Mouse (Mus musculus): ENCODE measurements around the gene C1galt1c1. TPM values are rescaled to one million over a fixed set of nuclear protein-coding genes. Genes with fewer than 3 reads are reported as not detected.

Gene C1galt1c1
- polyA plus RNA-seq (2016; fragmentation: Nextera tagmentation; extraction: Ambion mirVana): 21.9 and 23.1 TPM in 2 replicates

- Histone ChIP-seq H3K4me2 (replicated peaks) (peak within 1 kb of the TSS; percentile 38), H3K36me3 (no peaks in the 10 kb centered on the region), H3K4me1 (peaks cover 3% of the 10 kb centered on the region; the same call in 1 of the 2 replicates), H3K4me3 (peak within 1 kb of the TSS; percentile 45), H3K9ac (peak within 1 kb of the TSS; percentile 55), H3K27me3 (no peaks in the 10 kb centered on the region), H3K9me3 (no peaks in the 10 kb centered on the region), H3K27ac (peak within 1 kb of the TSS; percentile 71)
- ATAC-seq (ENCODE audit: insufficient number of reproducible peaks, insufficient read depth, low FRiP score, low TSS enrichment): peak; percentile 99
- 25% methylated on average over 43 of the region's 43 CpGs for WGBS
These were observed at the start of gene C1galt1c1 for GRCm38 (mm10) chrX:38634801-38635637. C1galt1c1 (minus strand) TSS chrX:38635087.

DNA sequence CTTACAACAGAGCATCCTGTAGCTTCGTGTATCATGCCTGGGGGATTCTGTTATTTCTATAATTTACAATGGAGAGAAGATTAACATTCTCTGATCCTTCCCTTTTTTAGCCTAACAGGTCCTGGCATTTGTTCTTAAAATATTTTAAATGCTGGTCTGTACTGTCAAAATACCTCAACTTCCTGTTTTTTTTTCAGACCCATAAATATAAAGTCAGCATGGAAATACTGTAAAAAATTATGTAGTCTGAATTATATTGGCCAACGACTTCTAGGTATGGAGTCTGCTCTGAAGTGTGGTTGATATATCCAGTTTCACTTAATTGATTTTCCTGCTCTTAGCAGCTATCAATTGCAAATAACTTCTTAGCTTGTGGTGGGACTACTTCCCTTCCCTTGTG is 47.1 kb upstream of the C1galt1c1 start:
- Histone ChIP-seq H3K9ac (no peak overlapping the region), H3K4me1 (no peaks in the 10 kb centered on the region), H3K27ac (no peak overlapping the region), H3K27me3 (no peaks in the 10 kb centered on the region), H3K36me3 (no peaks in the 10 kb centered on the region), H3K4me3 (no peak overlapping the region), H3K9me3 (no peaks in the 10 kb centered on the region), H3K4me2 (replicated peaks) (no peak overlapping the region)
- 33% methylated on average over 2 of the region's 2 CpGs for WGBS
- no peak for ATAC-seq (ENCODE audit: insufficient number of reproducible peaks, insufficient read depth, low FRiP score, low TSS enrichment)

DNA sequence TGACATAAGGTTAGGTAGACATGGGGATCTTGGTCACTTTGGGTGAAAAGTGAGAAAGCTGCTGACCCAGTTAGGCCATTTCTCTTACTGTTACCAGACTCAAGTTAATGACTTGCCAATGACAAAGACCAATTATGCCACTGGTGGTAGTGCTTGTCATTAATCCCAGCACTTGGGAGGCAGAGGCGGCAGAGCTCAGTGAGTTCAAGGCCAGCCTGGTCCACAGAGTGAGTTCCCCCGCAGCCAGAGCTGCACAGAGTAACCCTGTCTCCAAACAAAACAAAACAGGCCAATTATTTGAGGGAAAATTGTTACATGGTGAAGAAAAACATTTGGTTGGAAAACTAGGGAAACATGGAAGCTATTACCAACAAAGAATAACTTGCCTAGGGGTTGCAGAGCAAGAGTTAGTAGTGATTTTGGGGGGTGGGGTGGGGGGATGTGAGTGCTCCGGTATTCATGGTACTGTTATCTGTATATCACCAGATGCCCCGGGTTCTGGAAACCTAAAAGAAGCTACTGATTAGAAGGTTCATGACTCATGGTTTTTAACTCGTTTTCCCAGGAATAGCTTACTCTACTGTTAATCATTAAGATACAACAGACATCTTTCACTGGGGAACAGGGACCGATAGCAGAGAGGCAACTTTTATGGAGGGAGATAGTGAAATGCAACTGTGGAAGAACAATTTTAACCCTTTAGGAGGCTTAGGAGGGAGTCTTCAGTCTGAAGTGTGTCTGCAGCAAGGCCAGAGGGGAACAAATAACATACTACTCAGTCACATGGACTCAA is 34.4 kb upstream of the C1galt1c1 start:
- ATAC-seq (ENCODE audit: insufficient number of reproducible peaks, insufficient read depth, low FRiP score, low TSS enrichment): no peak
- Histone ChIP-seq H3K9ac (no peak overlapping the region), H3K4me2 (replicated peaks) (no peak overlapping the region), H3K27ac (no peak overlapping the region), H3K9me3 (no peaks in the 10 kb centered on the region), H3K27me3 (no peaks in the 10 kb centered on the region), H3K4me3 (no peak overlapping the region), H3K36me3 (no peaks in the 10 kb centered on the region), H3K4me1 (no peaks in the 10 kb centered on the region)
- 55% methylated on average over 6 of the region's 6 CpGs for WGBS

DNA sequence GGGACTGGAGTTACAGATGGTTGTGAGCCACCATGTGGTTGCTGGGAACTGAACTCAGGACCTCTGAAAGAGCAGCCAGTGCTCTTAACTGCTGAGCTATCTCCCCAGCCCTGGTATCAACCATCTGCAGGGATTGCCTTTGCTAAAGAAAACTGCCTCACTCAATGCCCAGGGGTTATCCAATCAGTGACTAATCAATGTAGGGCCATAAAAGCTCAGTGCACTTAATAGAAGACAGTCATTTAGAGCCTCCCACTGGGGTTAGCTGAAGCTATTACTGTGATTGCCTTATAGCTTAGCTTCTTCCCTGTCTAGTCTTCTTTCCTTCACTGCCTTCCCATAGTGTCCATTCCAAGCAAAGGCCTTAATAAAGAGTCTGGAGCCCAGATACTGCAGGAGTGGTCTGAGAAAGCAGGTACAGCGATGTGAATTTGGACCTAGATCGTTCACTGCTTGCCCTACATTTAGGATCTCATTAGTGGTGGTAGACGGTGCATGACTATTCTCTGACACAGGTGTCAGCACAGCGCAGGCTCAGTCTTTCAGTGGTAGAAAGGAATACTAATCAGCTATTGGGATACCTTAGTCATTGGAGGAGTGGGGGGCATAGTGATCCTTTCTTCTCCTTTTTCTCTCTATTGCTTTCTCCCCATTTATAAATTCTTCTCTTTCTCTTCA is 21.5 kb upstream of the C1galt1c1 start:
- Histone ChIP-seq H3K9me3 (no peaks in the 10 kb centered on the region), H3K27me3 (no peaks in the 10 kb centered on the region), H3K27ac (no peak overlapping the region), H3K9ac (no peak overlapping the region), H3K36me3 (no peaks in the 10 kb centered on the region), H3K4me1 (no peaks in the 10 kb centered on the region), H3K4me2 (replicated peaks) (no peak overlapping the region), H3K4me3 (no peak overlapping the region)
- ATAC-seq (ENCODE audit: insufficient number of reproducible peaks, insufficient read depth, low FRiP score, low TSS enrichment): no peak
- 68% methylated on average over 4 of the region's 4 CpGs for WGBS

- no peak for ATAC-seq (ENCODE audit: insufficient number of reproducible peaks, insufficient read depth, low FRiP score, low TSS enrichment)
- no peak overlapping the region for H3K9ac ChIP-seq
- WGBS: 81% methylated on average over 5 of the region's 5 CpGs
These were observed 19.8 kb upstream of the C1galt1c1 start for GRCm38 (mm10) chrX:38654681-38655080.

DNA sequence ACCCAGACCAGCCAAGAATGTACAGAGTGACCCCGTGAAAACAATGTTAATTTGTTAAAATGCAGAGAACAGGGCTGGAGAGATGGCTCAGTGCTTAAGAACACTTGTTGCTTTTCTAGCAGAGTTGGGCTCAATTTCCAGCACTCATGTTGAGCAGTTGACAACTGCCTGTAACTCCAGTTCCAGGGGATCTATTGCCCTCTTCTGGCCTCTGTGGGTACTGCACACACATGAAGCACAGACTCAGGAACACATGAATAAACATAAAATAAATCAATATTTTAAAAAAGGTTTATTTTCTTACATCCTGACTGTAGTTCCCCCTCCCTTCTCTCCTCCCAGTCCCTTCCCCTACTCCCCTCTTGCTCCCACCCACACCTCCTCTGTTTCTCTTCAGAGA is 18.3 kb upstream of the C1galt1c1 start:
- Histone ChIP-seq H3K27me3 (no peaks in the 10 kb centered on the region), H3K9me3 (no peaks in the 10 kb centered on the region), H3K4me2 (replicated peaks) (no peak overlapping the region), H3K9ac (no peak overlapping the region), H3K4me3 (no peak overlapping the region), H3K4me1 (no peaks in the 10 kb centered on the region), H3K36me3 (no peaks in the 10 kb centered on the region), H3K27ac (no peak overlapping the region)
- WGBS: 38% methylated on average over 1 of the region's 1 CpGs
- no peak for ATAC-seq (ENCODE audit: insufficient number of reproducible peaks, insufficient read depth, low FRiP score, low TSS enrichment)

More at GRCm38 (mm10) chrX:38654681-38655080, 19.8 kb upstream of the C1galt1c1 start:
- Histone ChIP-seq H3K27ac (no peak overlapping the region), H3K9me3 (no peaks in the 10 kb centered on the region), H3K27me3 (no peaks in the 10 kb centered on the region), H3K36me3 (no peaks in the 10 kb centered on the region), H3K4me3 (no peak overlapping the region), H3K4me2 (replicated peaks) (no peak overlapping the region), H3K4me1 (no peaks in the 10 kb centered on the region)

DNA sequence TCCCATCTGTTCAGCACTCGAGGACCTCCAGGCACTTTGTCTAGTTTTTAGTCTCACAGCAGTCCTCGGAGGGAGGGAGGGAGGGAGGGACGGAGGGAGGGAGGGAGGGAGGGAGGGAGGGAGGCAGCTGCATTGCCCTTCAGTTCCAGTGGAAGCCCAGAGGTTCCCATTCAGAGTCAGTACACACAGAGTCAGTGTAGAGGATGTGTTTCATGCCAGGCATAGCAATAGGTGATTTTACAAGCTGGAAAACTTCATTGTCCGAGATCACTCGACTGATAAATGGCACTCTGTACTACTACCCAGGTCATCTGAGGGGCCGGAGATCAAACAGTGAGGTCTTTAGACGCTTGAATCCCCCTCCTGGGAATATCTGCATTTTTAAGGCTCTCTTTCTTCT is 16.3 kb upstream of the C1galt1c1 start:
- H3K27me3 ChIP-seq: no peaks in the 10 kb centered on the region
- H3K9me3 ChIP-seq: no peaks in the 10 kb centered on the region
- H3K9ac ChIP-seq: no peak overlapping the region
- no peak overlapping the region for H3K4me2 ChIP-seq (replicated peaks)
- ATAC-seq (ENCODE audit: insufficient number of reproducible peaks, insufficient read depth, low FRiP score, low TSS enrichment): no peak
- H3K4me1 ChIP-seq: no peaks in the 10 kb centered on the region
- H3K27ac ChIP-seq: no peak overlapping the region
- WGBS: 50% methylated on average over 5 of the region's 7 CpGs
- H3K4me3 ChIP-seq: no peak overlapping the region
- no peaks in the 10 kb centered on the region for H3K36me3 ChIP-seq

DNA sequence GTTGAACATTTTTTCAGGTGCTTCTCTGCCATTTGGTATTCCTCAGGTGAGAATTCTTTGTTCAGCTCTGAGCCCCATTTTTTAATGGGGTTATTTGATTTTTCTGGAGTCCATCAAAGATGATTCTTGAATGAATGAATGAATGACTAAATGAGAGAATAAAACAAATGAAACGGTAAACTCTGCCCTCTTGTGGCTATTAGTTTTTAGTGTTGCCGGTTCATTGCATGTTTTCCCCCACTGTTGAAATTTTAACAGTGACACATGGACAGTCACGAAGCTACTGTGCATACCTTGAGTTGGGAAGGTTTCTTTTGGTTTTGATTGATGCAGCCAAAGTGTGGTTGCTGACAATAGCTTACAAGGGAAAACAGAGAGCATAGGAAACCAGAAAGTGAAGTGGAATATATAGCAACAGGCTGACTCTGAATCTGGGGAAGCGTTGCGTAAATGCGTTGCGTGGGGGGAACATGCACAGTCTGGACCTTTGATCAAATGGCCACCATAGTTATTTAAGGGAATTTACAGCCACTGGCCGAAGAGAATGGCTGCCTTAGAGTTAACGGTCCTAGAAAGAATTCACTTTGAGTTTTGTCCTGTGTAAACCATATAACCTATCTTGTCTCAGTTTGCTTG is 15.6 kb upstream of the C1galt1c1 start:
- Histone ChIP-seq H3K27me3 (no peaks in the 10 kb centered on the region), H3K9ac (no peak overlapping the region), H3K4me3 (no peak overlapping the region), H3K9me3 (no peaks in the 10 kb centered on the region), H3K36me3 (no peaks in the 10 kb centered on the region), H3K4me2 (replicated peaks) (no peak overlapping the region), H3K4me1 (no peaks in the 10 kb centered on the region), H3K27ac (no peak overlapping the region)
- 65% methylated on average over 9 of the region's 9 CpGs for WGBS
- ATAC-seq (ENCODE audit: insufficient number of reproducible peaks, insufficient read depth, low FRiP score, low TSS enrichment): no peak

GRCm38 (mm10) chrX:38642183-38642582 is 7.3 kb upstream of the C1galt1c1 start:
- 53% methylated on average over 4 of the region's 4 CpGs for WGBS

GRCm38 (mm10) chrX:38641435-38641834 is 6.5 kb upstream of the C1galt1c1 start:
- 0 out of 2 replicates have a peak overlapping the region, but pooled peaks have one; percentile 17 for H3K27ac ChIP-seq

More at GRCm38 (mm10) chrX:38642183-38642582, 7.3 kb upstream of the C1galt1c1 start:
- no peak; the same call in 1 of the 2 replicates for ATAC-seq (ENCODE audit: insufficient number of reproducible peaks, insufficient read depth, low FRiP score, low TSS enrichment)
- H3K9me3 ChIP-seq: no peaks in the 10 kb centered on the region
- no peak overlapping the region for H3K4me3 ChIP-seq
- H3K27ac ChIP-seq: no peak overlapping the region
- H3K4me1 ChIP-seq: no peaks in the 10 kb centered on the region
- no peaks in the 10 kb centered on the region for H3K36me3 ChIP-seq
- no peaks in the 10 kb centered on the region for H3K27me3 ChIP-seq
- no peak overlapping the region for H3K9ac ChIP-seq
- no peak overlapping the region for H3K4me2 ChIP-seq (replicated peaks)

DNA sequence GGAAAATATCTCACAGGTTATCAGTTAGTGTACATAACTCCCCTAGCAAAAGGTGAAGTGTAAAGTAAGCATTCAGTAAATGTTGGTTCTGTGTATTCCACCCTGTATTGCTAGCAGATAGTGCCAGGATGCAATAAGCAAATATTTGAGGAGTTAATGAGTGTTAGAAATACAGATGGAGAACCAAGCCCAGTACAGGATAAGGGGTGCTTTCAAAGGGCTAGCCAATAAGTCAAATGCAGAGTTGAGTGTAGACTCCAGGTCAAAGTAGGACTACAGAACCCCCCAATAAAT is 698 bp upstream of the C1galt1c1 start:
- no peak for ATAC-seq (ENCODE audit: insufficient number of reproducible peaks, insufficient read depth, low FRiP score, low TSS enrichment)
- Histone ChIP-seq H3K36me3 (no peaks in the 10 kb centered on the region), H3K4me3 (peak overlapping the region; percentile 45; the same call in 1 of the 2 replicates), H3K9ac (no peak overlapping the region), H3K27ac (no peak overlapping the region), H3K4me2 (replicated peaks) (peak overlapping the region; percentile 36), H3K27me3 (no peaks in the 10 kb centered on the region), H3K9me3 (no peaks in the 10 kb centered on the region), H3K4me1 (peaks cover 3% of the 10 kb centered on the region; the same call in 1 of the 2 replicates)

More at GRCm38 (mm10) chrX:38641435-38641834, 6.5 kb upstream of the C1galt1c1 start:
- Histone ChIP-seq H3K4me2 (replicated peaks) (no peak overlapping the region), H3K9me3 (no peaks in the 10 kb centered on the region), H3K9ac (no peak overlapping the region), H3K4me3 (no peak overlapping the region), H3K4me1 (no peaks in the 10 kb centered on the region), H3K36me3 (no peaks in the 10 kb centered on the region), H3K27me3 (no peaks in the 10 kb centered on the region)
- ATAC-seq (ENCODE audit: insufficient number of reproducible peaks, insufficient read depth, low FRiP score, low TSS enrichment): no peak
- WGBS: 76% methylated on average over 4 of the region's 4 CpGs

Data from embryonic facial prominence, embryonic 12.5 days (tissue).